Mouse (Mus musculus): ENCODE measurements around the gene S1pr5. TPM values are rescaled to one million over a fixed set of nuclear protein-coding genes. Genes with fewer than 3 reads are reported as not detected.

S1pr5 gene
- polyA plus RNA-seq, 1 experiment from 2014 or later, result 0.38 TPM

GRCm38 (mm10) chr9:21244428-21245112 lies 3.7 kb downstream of the S1pr5 start:
- Histone ChIP-seq H3K27ac (no peak overlapping the region), H3K4me2 (peak overlapping the region; percentile 69), H3K27me3 (peaks cover 90% of the 10 kb centered on the region), H3K36me3 (replicated peaks) (no peaks in the 10 kb centered on the region), H3K9ac (peak overlapping the region; percentile 48), H3K4me3 (replicated peaks) (peak overlapping the region; percentile 43), H3K9me3 (no peaks in the 10 kb centered on the region), H3K4me1 (peaks cover 23% of the 10 kb centered on the region)
- WGBS, result under 1% methylated on average over 72 of the region's 72 CpGs
- no peak; the same call in 1 of the 2 replicates for ATAC-seq (ENCODE audit: low FRiP score)

- Histone ChIP-seq H3K36me3 (replicated peaks) (no peaks in the 10 kb centered on the region), H3K27me3 (peaks cover 83% of the 10 kb centered on the region), H3K9me3 (no peaks in the 10 kb centered on the region), H3K4me1 (peaks cover 27% of the 10 kb centered on the region), H3K9ac (peak overlapping the region; percentile 48), H3K4me3 (replicated peaks) (peak overlapping the region; percentile 43), H3K27ac (no peak overlapping the region), H3K4me2 (peak overlapping the region; percentile 69)
- 4% methylated on average over 42 of the region's 42 CpGs for WGBS
- ATAC-seq (ENCODE audit: low FRiP score), result no peak
These were observed 4.3 kb downstream of the S1pr5 start for GRCm38 (mm10) chr9:21243826-21244427.

- Histone ChIP-seq H3K4me3 (replicated peaks) (no peak overlapping the region), H3K27ac (no peak overlapping the region), H3K9me3 (no peaks in the 10 kb centered on the region), H3K4me2 (no peak overlapping the region), H3K9ac (no peak overlapping the region), H3K36me3 (replicated peaks) (no peaks in the 10 kb centered on the region), H3K27me3 (peaks cover 59% of the 10 kb centered on the region), H3K4me1 (peaks cover 41% of the 10 kb centered on the region)
- no peak for ATAC-seq (ENCODE audit: low FRiP score)
- 3% methylated on average over 11 of the region's 11 CpGs for WGBS
These were observed 6.9 kb downstream of the S1pr5 start for GRCm38 (mm10) chr9:21241343-21241742.

GRCm38 (mm10) chr9:21239465-21239848 lies 8.8 kb downstream of the S1pr5 start:
- peaks cover 40% of the 10 kb centered on the region for H3K27me3 ChIP-seq
- H3K9me3 ChIP-seq, result no peaks in the 10 kb centered on the region
- peak overlapping the region; percentile 97 for H3K9ac ChIP-seq
- H3K36me3 ChIP-seq (replicated peaks), result peaks cover 13% of the 10 kb centered on the region
- ATAC-seq (ENCODE audit: low FRiP score), result no peak
- H3K27ac ChIP-seq, result no peak overlapping the region; the same call in 1 of the 2 replicates
- H3K4me3 ChIP-seq (replicated peaks), result peak overlapping the region; percentile 86
- H3K4me1 ChIP-seq, result peaks cover 31% of the 10 kb centered on the region
- WGBS, result 36% methylated on average over 4 of the region's 4 CpGs
- H3K4me2 ChIP-seq, result peak overlapping the region; percentile 77

GRCm38 (mm10) chr9:21238733-21239464 lies 9.3 kb downstream of the S1pr5 start, which contains the start of gene Keap1:
TSS of gene Keap1 (minus strand) at chr9:21239361.
- H3K9ac ChIP-seq, result peak within 1 kb of the TSS; percentile 97
- H3K27me3 ChIP-seq, result peaks cover 35% of the 10 kb centered on the region
- H3K36me3 ChIP-seq (replicated peaks), result peaks cover 18% of the 10 kb centered on the region
- peak; percentile 87 for ATAC-seq (ENCODE audit: low FRiP score)
- under 1% methylated on average over 66 of the region's 90 CpGs for WGBS
- no peaks in the 10 kb centered on the region for H3K9me3 ChIP-seq
- H3K4me1 ChIP-seq, result peaks cover 26% of the 10 kb centered on the region
- peak within 1 kb of the TSS; percentile 77 for H3K4me2 ChIP-seq
- H3K27ac ChIP-seq, result peak within 1 kb of the TSS; percentile 88
- H3K4me3 ChIP-seq (replicated peaks), result peak within 1 kb of the TSS; percentile 86

GRCm38 (mm10) chr9:21238004-21238732 lies 10.1 kb downstream of the S1pr5 start:
- H3K36me3 ChIP-seq (replicated peaks), result peaks cover 25% of the 10 kb centered on the region
- WGBS, result 1% methylated on average over 31 of the region's 31 CpGs

GRCm38 (mm10) chr9:21237368-21238003 lies 10.8 kb downstream of the S1pr5 start:
- H3K36me3 ChIP-seq (replicated peaks), result peaks cover 32% of the 10 kb centered on the region
- peak; percentile 43 for ATAC-seq (ENCODE audit: low FRiP score)
- H3K27ac ChIP-seq, result peak overlapping the region; percentile 88
- peaks cover 21% of the 10 kb centered on the region for H3K27me3 ChIP-seq
- peak overlapping the region; percentile 97 for H3K9ac ChIP-seq
- H3K4me1 ChIP-seq, result peaks cover 23% of the 10 kb centered on the region
- WGBS, result 17% methylated on average over 19 of the region's 19 CpGs
- peak overlapping the region; percentile 77 for H3K4me2 ChIP-seq
- peak overlapping the region; percentile 86 for H3K4me3 ChIP-seq (replicated peaks)
- H3K9me3 ChIP-seq, result no peaks in the 10 kb centered on the region

More at GRCm38 (mm10) chr9:21238004-21238732, 10.1 kb downstream of the S1pr5 start:
- Histone ChIP-seq H3K27me3 (peaks cover 27% of the 10 kb centered on the region), H3K9ac (peak overlapping the region; percentile 97), H3K27ac (peak overlapping the region; percentile 88), H3K4me1 (peaks cover 23% of the 10 kb centered on the region), H3K4me3 (replicated peaks) (peak overlapping the region; percentile 86), H3K9me3 (no peaks in the 10 kb centered on the region), H3K4me2 (peak overlapping the region; percentile 77)
- ATAC-seq (ENCODE audit: low FRiP score), result peak; percentile 21

- H3K4me2 ChIP-seq, result peak overlapping the region; percentile 77
- peaks cover 32% of the 10 kb centered on the region for H3K36me3 ChIP-seq (replicated peaks)
- no peak overlapping the region for H3K27ac ChIP-seq
- peaks cover 23% of the 10 kb centered on the region for H3K4me1 ChIP-seq
- peak overlapping the region; percentile 97 for H3K9ac ChIP-seq
- 87% methylated on average over 25 of the region's 25 CpGs for WGBS
- peaks cover 15% of the 10 kb centered on the region for H3K27me3 ChIP-seq
- H3K9me3 ChIP-seq, result no peaks in the 10 kb centered on the region
- peak overlapping the region; percentile 86 for H3K4me3 ChIP-seq (replicated peaks)
- no peak for ATAC-seq (ENCODE audit: low FRiP score)
These were observed 11.3 kb downstream of the S1pr5 start for GRCm38 (mm10) chr9:21236991-21237367.

GRCm38 (mm10) chr9:21235341-21235740 lies 12.9 kb downstream of the S1pr5 start:
- Histone ChIP-seq H3K36me3 (replicated peaks) (peaks cover 46% of the 10 kb centered on the region), H3K9me3 (no peaks in the 10 kb centered on the region), H3K27ac (no peak overlapping the region), H3K4me2 (no peak overlapping the region), H3K9ac (no peak overlapping the region), H3K4me1 (peaks cover 23% of the 10 kb centered on the region), H3K27me3 (peaks cover 4% of the 10 kb centered on the region; the same call in 1 of the 2 replicates), H3K4me3 (replicated peaks) (no peak overlapping the region)
- ATAC-seq (ENCODE audit: low FRiP score), result no peak
- 86% methylated on average over 4 of the region's 4 CpGs for WGBS

GRCm38 (mm10) chr9:21233805-21234204 lies 14.4 kb downstream of the S1pr5 start:
- H3K4me2 ChIP-seq, result no peak overlapping the region
- no peaks in the 10 kb centered on the region for H3K9me3 ChIP-seq
- H3K27ac ChIP-seq, result no peak overlapping the region
- H3K36me3 ChIP-seq (replicated peaks), result peaks cover 57% of the 10 kb centered on the region
- H3K4me1 ChIP-seq, result peaks cover 17% of the 10 kb centered on the region
- no peak overlapping the region for H3K9ac ChIP-seq
- WGBS, result 90% methylated on average over 28 of the region's 28 CpGs
- ATAC-seq (ENCODE audit: low FRiP score), result no peak
- no peaks in the 10 kb centered on the region for H3K27me3 ChIP-seq
- H3K4me3 ChIP-seq (replicated peaks), result no peak overlapping the region

- no peaks in the 10 kb centered on the region for H3K9me3 ChIP-seq
- peaks cover 57% of the 10 kb centered on the region for H3K36me3 ChIP-seq (replicated peaks)
- H3K27me3 ChIP-seq, result no peaks in the 10 kb centered on the region
- no peak overlapping the region for H3K9ac ChIP-seq
- WGBS, result 87% methylated on average over 29 of the region's 29 CpGs
- no peak overlapping the region for H3K4me3 ChIP-seq (replicated peaks)
- no peak for ATAC-seq (ENCODE audit: low FRiP score)
- no peak overlapping the region for H3K4me2 ChIP-seq
- H3K4me1 ChIP-seq, result peaks cover 17% of the 10 kb centered on the region
- H3K27ac ChIP-seq, result no peak overlapping the region
These were observed 14.9 kb downstream of the S1pr5 start for GRCm38 (mm10) chr9:21233366-21233765.

Measured in forebrain, embryonic 12.5 days (tissue).